Mouse (Mus musculus): ENCODE results near the gene Lsm3.
A peak's percentile ranks its signal among the peaks of the same experiment; 100 is the strongest.

- TF ChIP-seq POLR2A (IDR thresholded peaks at IDR 0.05; ENCODE audit: extremely low read depth, insufficient read depth, low read length) (no peak), CTCF (IDR thresholded peaks at IDR 0.05; ENCODE audit: extremely low read depth, insufficient read depth, low read length) (peak; percentile 30; the same call in 1 of the 2 replicates)
These were observed 11.6 kb downstream of the Lsm3 start for GRCm38 (mm10) chr6:91527227-91527860.
